Mouse (Mus musculus) kidney, adult 18-20 months (tissue): Measurements from ENCODE around the gene Narfl.
"Not testable (repeated sequence)": the region's sequence is repeated elsewhere in the genome, so short reads cannot be mapped to it uniquely, and the experiment has no call there.

Experiments used
- DNase-seq: peaks from one replicate; pipeline ENCODE4 v3.0.0; 2021

The Narfl gene

DNA sequence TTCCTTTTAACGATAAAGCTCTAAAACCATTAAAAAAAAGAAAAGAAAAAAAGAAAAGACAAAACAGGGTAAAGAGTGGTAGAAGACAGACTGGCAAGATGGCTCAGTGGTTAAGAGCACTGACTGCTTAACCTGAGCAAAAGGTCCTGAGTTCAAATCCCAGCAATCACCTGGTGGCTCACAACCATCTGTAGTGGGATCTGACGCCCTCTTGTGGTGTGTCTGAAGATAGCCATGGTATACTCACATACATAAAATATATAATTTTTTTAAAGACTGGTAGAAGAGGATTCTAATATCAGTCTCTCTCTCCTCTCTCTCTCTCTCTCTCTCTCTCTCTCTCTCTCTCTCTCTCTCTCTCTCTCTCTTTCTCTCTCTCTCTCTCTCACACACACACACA is 33.9 kb downstream of the Narfl start:
- DNase-seq = not testable (repeated sequence)

DNA sequence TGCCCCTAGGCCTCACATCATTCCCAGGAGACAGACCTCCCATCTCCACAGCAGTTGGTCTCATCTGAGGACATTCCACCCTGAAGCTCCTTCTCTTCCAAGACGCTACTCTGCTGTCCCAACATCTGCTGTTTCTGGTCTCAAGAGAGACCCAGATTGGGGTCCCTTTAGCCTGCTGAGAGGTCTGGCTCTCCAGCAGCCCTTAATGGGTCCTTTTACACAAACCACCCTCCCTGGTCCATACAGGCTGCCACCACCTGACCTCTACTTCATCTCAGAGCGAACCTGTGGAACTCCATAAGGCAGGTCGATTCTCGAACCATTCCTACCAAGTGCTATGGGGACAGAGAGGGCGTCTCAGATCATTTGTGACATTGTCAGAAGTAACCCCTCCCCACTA is 34.5 kb downstream of the Narfl start:
- DNase-seq = no peak

DNA sequence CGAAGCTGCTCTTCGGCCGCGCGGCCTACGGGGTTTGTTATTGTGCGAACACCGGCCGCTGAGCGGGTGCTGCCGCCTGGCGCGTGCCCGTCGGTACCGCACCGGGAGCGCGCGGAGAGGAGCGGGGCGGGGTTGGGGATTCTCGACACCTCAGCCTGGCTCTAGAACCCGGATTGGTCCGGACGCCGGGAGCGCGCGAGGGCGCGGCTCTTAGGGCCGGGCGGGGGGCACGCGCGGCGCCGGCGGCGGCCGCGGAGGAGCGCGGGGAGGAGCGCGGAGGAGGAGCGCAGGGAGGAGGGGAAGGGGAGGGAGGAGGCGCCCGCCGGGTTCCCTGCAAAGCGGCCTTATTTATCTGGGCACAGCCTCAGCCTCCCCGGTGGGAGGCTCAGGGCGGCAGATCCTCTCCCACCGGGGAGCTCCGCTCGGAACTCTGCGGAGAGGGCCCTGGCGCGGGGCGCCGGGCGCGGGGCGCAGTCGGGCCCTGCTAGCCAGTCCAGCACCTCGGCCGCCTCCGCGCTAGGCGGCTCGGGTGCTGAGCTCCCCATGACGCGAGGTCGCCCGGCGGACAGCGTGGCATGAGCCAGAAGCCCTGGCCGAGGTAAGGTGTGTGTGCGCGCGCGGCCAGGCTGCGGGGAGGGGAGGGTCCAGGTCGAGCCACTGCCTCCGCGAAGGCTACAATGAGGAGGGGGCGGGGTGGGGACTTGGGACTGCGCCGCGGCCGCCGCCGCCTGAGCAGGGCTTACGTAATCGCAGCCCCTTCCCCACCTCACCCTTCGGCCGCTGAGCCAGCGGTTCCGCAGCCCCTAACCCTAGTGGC is 35.4 kb downstream of the Narfl start, which contains the start of gene Fbxl16:
TSS of gene Fbxl16 (plus strand) at position 297 of the 817 bp plus-strand sequence.
- peak; percentile 80 for DNase-seq

DNA sequence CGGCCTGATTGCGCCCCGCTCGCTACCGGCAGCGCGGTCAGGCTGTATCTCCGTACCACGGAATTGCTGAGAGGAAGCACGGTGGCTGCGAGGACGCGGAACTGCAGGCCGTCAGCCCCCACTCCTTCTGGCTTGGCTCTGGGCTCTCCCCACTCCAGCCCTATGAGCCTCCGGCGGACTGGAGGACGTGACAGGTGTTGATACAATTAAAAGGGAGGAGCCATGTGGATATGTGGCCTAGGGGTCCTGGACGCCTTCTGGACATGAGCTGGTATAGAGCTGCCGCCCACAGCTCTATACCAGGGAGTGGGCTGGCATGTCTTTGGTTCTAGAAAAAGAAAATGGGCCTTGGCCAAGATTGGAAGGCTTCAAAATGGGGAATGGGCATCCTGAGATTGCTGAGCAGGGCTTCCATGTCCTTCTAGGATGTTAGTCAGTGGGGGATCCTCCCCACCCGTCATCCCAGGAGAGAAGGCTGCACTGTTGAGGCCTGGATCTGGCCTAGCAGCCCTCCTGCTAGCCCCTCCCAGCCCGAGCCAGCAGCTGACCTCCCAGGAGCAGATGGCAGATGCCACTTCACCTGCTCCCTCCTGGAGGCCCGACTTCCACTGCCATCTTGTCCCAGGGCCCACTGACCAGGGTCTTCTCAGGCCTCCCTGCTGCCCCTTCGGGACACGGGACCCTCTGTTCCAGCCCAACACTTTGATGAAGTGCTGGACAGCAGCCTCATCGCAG is 36.2 kb downstream of the Narfl start:
- DNase-seq = no peak

DNA sequence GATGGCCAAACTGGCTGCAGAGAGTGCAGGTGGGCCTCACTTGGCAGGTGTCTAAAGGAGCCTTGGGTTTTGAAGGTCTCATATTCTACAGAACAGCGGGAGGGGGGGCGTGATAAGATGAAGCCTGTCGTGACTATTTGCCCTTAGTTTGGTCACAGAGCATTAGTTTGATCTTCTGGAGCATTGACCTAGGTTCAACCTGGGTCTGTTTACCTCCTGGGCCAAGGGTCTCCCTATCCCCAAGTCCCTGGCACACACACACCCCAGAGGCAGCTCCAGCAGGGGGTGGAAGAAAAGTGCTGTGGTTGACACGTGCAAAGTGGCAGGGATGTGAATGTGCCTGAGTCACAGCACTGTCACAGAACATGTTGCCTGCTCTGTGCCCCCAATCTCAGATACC is 37.3 kb downstream of the Narfl start:
- DNase-seq = no peak

DNA sequence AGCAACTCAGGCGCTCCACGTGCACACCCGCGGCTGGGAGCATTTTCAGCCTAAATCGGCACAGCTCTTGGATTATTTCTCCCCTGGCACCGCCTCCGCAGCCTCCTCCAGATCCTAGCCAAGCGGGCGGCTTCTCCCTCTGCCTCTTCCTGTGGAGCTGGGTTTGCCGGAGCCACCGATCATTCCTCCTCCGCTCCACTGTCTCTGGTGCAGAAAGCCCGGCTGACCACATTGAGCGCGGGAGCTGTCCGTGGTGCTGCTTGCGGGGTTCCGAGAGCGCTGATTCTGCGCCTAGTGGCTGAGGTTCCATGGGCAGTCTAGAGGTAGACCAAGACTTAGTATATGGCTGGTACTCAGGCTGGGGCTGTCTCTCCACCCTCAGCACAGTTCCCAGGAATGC is 39.9 kb downstream of the Narfl start:
- peak; percentile 85 for DNase-seq

DNA sequence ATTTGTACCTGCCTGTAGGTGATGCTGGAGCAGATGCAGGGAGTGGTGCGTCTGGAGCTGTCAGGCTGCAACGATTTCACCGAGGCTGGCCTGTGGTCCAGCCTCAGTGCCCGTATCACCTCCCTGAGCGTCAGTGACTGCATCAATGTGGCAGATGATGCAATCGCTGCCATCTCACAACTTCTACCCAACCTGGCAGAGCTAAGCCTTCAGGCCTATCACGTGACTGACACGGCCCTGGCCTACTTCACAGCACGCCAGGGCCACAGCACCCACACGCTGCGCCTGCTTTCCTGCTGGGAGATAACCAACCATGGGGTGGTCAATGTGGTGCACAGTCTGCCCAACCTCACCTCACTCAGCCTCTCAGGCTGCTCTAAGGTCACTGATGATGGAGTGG is 44.1 kb downstream of the Narfl start:
- DNase-seq = no peak

DNA sequence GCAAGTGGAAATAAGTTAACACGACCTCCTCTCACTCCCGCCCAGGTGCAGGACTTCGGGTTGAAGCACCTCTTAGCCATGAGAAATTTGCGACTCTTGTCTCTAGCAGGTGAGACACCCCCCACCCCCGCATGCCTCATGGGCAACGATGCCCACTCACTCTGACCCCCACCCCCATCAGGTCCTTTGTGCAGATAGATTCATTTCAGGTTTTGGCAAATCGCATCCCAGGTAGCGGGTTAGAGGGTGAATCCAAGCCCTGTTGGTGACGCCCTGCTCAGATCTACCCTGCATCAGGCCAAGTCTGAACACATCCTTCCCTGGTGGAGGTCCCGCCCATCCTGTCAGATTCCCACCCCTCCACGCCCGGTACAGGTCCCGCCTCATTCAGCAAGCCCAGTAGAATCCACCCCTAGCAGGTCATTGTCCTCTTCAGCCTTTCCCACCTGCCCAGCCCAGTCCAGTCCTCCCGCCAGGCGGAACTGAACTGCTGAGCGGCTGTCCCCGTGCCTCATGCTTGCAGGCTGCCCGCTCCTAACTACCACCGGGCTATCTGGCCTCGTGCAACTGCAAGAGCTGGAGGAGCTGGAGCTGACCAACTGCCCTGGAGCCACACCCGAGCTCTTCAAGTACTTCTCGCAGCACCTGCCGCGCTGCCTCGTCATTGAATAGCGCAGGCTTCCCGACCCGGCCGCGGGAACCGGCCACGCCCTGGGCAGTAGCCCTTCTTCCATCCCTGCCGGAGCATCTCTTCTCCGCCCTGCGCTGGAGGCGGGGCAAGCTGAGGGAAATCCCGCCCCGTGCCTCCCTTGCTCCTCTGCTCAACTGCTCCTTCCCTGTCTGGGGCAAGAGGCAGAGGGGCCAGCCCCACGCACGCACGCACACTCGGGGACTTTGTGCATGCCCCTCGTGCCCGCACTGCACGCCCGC is 45.5 kb downstream of the Narfl start:
- DNase-seq = no peak

DNA sequence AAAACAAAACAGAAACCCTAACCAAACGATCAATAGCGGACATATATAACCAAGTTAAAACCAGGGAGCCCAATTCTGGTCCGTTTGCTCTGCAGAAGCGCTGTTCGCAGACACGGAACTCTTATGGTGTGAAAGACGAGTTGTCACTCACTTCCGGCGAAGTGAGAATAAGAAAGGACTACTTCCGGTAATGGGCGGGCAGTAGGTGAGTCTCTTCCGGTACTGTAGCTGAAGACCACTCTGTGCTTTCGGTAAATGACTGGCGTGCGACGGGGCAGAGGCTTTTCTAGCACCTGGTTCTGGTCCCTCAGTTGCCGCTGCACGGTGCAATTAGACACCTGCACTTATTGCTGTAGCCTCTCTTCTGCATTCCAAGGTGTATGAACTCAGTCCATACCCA is 49.9 kb downstream of the Narfl start, which contains the start of gene Wdr24:
TSS of gene Wdr24 (plus strand) at position 176 of the 400 bp plus-strand sequence.
- DNase-seq = peak; percentile 81

DNA sequence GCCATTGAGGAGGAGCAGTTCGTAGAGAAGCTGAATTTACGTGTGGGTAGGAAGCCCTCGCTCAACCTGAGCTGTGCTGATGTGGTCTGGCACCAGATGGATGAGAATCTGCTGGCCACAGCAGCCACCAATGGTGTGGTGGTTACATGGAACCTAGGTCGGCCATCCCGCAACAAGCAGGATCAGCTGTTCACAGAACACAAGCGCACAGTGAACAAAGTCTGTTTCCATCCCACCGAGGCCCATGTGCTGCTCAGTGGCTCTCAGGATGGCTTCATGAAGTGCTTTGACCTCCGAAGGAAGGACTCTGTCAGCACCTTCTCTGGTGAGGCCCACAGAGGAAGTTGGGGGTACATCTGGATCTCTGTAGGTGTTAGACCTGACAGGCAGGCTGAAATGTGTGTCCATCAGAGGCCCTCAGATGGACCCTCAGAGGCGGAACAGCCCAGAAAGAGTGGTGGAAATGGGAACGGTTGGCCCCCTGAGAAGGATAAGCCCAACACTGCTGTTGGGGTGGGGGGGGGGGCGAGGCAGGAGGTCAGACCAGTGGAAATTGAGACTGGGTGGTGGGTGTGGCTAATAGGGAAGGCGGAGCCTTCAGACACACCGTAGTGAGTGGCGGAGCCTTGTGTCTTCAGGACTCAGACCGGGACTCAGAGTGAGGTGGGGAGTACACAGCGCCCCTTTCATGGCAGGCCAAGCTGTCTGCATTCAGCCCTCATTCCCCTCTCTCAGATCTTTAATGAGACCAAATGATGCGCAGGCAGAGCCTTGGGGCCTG is 51.0 kb downstream of the Narfl start:
- DNase-seq = no peak

DNA sequence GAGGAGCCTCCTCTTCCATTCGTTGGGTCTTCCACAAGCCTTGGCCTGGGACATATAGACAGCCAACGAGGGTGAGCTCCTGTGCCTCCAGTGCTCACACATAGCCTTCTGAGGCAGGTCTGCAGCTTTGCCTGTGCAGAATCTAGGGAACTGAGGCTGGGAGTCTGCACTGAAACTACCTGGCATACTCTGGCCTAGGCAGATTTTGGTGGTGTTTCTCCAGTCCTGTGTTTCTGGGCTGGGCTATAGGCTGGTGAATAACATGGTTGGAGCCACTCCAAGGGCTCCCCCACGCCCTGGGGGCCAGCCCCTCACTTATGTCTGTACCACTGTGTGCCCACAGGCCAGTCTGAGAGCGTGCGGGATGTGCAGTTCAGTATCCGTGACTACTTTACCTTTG is 51.7 kb downstream of the Narfl start:
- no peak for DNase-seq

DNA sequence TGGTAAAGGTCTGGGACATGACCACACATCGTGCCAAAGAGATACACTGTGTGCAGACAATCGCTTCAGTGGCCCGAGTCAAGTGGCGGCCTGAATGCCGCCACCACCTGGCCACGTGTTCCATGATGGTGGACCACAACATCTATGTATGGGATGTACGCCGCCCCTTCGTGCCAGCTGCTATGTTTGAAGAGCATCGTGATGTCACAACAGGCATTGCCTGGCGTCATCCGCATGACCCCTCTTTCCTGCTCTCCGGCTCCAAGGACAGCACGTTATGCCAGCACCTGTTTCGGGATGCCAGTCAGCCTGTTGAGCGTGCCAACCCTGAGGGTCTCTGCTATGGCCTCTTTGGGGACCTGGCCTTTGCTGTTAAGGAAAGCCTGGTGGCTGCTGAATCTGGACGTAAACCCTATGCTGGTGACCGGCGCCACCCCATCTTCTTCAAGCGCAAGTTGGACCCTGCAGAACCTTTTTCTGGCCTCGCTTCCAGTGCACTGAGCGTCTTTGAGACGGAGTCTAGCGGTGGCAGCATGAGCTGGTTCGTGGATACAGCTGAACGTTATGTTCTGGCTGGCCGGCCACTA is 52.5 kb downstream of the Narfl start:
- no peak for DNase-seq

DNA sequence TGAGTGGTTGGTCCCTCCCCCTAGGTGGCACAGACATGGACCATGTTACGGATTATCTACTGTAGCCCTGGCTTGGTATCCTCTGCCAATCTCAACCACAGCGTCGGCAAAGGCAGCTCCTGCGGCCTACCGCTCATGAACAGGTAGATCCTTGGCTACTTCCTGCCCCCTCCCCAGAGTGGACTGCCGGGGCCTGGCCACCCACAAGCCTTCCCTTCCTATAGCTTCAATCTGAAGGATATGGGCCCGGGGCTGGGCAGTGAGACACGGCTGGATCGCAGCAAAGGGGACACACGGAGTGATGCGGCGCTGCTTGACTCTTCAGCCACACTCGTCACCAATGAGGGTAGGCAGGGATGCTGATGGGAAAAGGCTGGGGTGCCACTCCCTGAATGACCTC is 53.4 kb downstream of the Narfl start:
- no peak for DNase-seq

DNA sequence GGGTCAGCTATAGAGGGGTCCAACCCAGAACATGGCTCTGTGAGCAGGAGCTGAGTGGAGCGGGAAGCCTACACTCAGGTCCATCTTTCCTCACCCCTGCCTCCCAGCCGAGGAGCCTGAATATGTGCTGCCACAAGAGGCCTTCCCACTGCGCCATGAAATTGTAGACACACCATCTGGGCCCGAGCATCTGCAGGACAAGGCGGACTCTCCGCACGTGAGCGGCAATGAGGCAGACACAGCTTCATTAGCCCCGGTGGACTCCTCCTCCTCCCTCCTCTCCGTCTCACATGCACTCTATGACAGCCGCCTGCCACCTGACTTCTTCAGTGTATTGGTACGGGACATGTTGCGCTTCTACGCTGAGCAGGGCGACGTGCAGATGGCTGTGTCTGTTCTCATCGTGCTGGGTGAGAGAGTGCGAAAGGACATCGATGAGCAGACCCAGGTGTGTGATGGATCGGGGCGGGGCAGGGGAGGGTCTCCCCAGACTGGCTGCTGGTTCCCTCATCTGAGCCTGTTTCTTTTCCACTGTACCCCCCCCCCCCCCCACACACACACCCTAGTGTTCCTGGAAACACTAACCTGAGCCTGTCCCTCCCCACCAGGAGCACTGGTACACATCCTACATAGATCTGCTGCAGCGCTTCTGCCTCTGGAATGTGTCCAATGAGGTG is 54.1 kb downstream of the Narfl start:
- DNase-seq = no peak

DNA sequence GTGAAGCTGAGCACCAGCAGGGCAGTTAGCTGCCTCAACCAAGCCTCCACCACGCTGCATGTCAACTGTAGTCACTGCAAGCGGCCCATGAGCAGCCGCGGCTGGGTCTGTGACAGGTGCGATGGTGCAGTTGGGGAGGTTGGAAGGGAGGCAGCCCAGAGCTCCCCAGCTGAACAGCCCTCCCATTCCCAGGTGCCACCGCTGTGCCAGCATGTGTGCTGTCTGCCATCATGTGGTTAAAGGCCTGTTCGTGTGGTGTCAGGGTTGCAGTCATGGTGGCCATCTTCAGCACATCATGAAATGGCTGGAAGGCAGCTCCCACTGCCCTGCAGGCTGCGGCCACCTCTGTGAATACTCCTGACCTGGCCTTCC is 54.6 kb downstream of the Narfl start:
- peak; percentile 33 for DNase-seq

DNA sequence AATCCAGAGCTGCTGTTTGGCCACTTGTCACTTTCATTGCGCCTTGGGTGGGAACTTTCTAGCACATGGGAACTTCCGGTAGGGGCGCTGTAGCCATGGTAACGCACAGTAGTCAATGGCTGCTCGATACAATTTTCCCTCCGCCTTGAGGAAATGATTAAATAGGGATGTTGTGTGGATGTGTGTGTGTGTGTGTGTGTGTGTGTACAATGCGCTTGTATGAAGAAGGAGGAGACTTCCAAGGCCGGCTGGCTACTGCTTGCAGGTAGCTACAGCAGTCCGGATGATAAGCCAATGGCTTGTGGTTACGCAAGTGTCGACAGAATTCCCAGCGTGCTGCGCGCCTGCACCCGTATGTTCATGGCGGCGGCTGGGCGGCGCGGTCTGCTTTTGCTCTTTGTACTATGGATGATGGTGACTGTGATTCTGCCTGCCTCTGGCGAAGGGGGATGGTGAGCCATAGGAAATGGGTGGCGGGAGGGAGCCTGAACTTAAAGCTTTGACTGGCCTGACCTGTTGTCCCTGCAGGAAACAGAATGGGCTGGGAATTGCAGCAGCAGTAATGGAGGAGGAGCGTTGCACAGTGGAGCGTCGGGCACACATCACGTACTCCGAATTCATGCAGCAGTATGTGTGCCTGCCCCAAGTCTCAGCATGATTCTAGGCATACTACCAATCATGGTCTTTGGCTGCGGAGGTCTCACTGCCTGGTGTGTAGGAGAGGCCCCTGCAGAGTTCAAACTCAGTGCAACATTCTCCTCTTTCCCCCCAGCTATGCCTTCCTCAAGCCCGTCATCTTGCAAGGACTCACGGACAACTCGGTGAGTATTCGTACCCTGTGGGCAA is 55.4 kb downstream of the Narfl start, which contains the start of gene Jmjd8:
TSS of gene Jmjd8 (plus strand) at position 156 of the 846 bp plus-strand sequence.
- peak; percentile 86 for DNase-seq

DNA sequence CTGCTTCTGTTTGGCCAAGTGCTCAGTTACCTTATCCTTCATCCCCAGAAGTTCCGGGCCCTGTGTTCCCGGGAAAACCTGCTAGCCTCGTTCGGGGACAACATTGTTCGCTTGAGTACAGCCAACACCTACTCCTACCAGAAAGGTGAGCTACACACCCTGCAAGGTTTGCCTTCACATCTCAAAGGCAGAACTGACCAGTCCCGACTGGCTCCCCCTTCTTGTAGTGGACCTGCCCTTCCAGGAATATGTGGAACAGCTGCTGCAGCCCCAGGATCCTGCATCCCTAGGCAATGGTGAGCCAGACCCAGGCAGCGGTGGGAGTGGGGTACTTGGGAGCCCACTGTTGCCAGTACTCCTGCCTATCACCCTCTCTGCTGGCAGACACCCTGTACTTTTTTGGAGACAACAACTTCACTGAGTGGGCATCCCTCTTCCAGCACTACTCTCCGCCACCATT is 56.0 kb downstream of the Narfl start:
- DNase-seq = no peak

DNA sequence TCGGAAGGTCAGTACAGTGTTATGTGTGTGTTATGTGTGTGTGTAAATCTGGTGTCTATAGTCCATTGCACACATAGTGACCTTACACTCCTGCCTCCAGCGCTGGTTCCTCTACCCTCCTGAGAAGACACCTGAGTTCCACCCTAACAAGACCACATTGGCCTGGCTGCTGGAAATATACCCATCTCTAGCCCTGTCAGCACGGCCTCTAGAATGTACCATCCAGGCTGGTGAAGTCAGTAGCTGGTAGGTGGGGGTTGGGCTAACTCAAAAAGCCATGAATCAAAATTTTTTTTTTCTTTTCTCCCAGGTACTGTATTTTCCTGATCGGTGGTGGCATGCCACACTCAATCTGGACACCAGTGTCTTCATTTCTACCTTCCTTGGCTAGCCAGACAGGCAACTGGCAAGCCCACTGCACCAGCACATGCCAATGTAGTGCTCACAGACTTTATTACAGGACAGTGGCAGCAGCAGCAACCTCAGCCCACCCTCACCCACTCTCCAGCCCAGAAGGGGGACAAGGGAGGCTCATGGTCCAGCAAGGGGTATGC is 56.7 kb downstream of the Narfl start:
- DNase-seq = no peak

DNA sequence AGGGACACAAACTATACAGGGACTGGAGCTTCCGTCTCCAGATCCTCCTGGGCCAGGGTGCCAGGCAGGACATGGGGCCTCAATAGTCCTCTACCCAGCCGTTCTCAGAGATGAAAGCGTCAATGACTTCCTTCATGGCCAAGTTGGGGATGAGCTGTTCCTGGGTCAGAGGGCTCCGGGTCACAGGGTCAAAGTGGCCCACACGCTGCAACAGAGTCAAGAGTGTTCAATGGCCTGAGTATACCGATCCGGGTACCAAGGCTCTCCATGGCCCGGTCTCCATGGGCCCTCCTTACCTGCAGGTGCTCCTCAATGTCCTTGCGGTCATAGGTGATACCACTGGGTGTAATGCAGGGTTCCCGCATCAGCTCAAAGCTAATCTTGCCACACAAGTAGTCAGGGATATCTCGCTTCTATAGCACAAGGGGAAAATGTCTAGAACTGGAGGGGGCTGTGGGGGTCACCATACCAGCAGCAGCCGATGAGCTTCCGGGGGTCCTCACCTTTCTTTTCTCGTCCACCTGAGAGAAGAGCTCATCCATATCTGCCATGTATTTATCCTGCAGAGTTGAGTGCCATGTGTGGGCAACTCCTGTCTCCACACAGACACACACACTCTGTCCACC is 57.3 kb downstream of the Narfl start:
- no peak for DNase-seq
